Mouse (Mus musculus): ENCODE results near the gene Zfp330.

DNA sequence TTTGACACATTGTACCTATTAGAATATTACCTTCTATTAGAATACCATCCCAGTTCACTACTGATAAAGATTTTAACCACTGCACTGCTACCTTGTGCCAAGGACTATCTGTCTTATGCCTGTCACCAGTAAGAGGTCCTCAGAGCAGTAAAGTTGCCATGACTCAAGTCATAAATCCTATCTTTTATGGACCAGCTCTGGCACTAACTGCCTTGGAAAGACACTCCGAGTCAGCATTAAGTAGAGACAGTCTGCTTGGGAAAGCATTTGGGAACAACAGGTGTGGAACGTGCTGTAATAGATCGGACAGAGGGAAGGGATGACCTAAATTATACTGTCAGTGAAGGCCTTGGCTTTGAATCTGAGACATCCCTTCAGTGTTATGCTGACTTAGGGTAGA lies 4.0 kb upstream of the Zfp330 start:
- TF ChIP-seq CTCF (IDR thresholded peaks at IDR 0.05; ENCODE audit: borderline replicate concordance, extremely low read depth, insufficient read depth, insufficient read length) = no peak
- no peak for TF ChIP-seq POLR2A (IDR thresholded peaks at IDR 0.05; ENCODE audit: borderline replicate concordance, extremely low read depth, insufficient read depth, insufficient read length, poor library complexity, severe bottlenecking)
